Mouse (Mus musculus) liver, embryonic 11.5 days (tissue): Measurements from ENCODE around the gene Cadm2. TPM values are rescaled to one million over a fixed set of nuclear protein-coding genes. Genes with fewer than 3 reads are reported as not detected.

Source experiments
- ATAC-seq: fragments of 200-750 bp; cut with Nextera tagmentation; replicated peaks from 2 replicates; pipeline ENCODE4 v1.8.0; 2017; ENCODE audit warnings: moderate number of reproducible peaks, mild to moderate bottlenecking, moderate TSS enrichment, moderate library complexity; ENCODE audit not compliant: low FRiP score
- DNase-seq: peaks from one replicate; pipeline ENCODE4 v3.0.0-alpha.2; 2017; ENCODE audit warnings: low spot score
- H3K27ac ChIP-seq: fragments of 300-500 bp; sonication (generic); 2 replicates; pipeline ENCODE4 v1.5.1; 2014; ENCODE audit warnings: mild to moderate bottlenecking, low read depth, low read length, control low read depth
- H3K27me3 ChIP-seq: fragments of 300-500 bp; sonication (generic); replicated peaks from 2 replicates; pipeline ENCODE4 v1.6.1; 2014; ENCODE audit warnings: low read length, mixed read lengths; ENCODE audit not compliant: control insufficient read depth, insufficient read depth
- H3K36me3 ChIP-seq: fragments of 300-500 bp; sonication (generic); 2 replicates; pipeline ENCODE4 v1.6.1; 2014; ENCODE audit warnings: mild to moderate bottlenecking, low read length, moderate library complexity, mixed read lengths; ENCODE audit not compliant: control insufficient read depth, insufficient read depth
- H3K4me1 ChIP-seq: fragments of 300-500 bp; sonication (generic); replicated peaks from 2 replicates; pipeline ENCODE4 v1.6.1; 2014; ENCODE audit warnings: low read length, mixed read lengths; ENCODE audit not compliant: control insufficient read depth, insufficient read depth
- H3K4me2 ChIP-seq: fragments of 300-500 bp; sonication (generic); 2 replicates; pipeline ENCODE4 v1.6.1; 2014; ENCODE audit warnings: mild to moderate bottlenecking, control low read depth, moderate library complexity
- H3K4me3 ChIP-seq: fragments of 300-500 bp; sonication (generic); 2 replicates; pipeline ENCODE4 v1.5.1; 2014; ENCODE audit warnings: low read depth, low read length, control low read depth
- H3K9ac ChIP-seq: fragments of 300-500 bp; sonication (generic); 2 replicates; pipeline ENCODE4 v1.6.1; 2014; ENCODE audit warnings: low read depth, low read length, control low read depth
- H3K9me3 ChIP-seq: fragments of 300-500 bp; sonication (generic); 2 replicates; pipeline ENCODE4 v1.6.1; 2016; ENCODE audit warnings: low read length, inconsistent platforms, mixed read lengths; ENCODE audit not compliant: control insufficient read depth
- WGBS: fragments of 180-500 bp; shearing (Covaris S2); extraction: QIAGEN DNeasy Blood & Tissue Kit; methylation state at CpG from one replicate; pipeline ENCODE4 v1.1.7; 2014; 5-methylcytosine and 5-hydroxymethylcytosine counted together
- polyA plus RNA-seq: library from polyadenylated mRNA; unstranded; fragments of >200 nt; fragmentation: Nextera tagmentation; extraction: Ambion mirVana; gene quantifications from 2 replicates; pipeline ENCODE4 v1.2.1, GENCODE M21; 2014

The Cadm2 gene
- polyA plus RNA-seq, 1 experiment from 2014 or later = 0.52 TPM

DNA sequence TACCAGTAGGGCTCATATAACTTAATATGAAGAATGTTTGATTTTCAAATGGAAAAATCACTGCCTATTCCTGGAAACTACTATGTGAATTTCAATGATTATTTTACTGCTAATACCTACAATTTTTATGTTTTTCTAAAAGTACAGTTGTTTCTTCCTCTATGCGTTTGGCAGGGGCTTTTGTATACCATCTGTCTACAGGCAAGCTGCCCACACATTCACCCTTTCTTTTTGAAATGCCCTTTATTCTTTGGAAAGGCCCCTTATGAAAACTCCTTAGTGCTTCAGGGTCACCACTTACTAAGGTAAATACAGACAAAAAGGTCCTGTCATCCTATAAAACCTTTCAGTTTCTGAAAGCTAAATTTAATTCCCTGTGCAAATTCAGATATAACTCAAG is 195.3 kb downstream of the Cadm2 start:
- DNase-seq (no peak), ATAC-seq (no peak)
- H3K27me3 ChIP-seq = no peaks in the 10 kb centered on the region
- H3K9ac ChIP-seq = no peak overlapping the region
- no peak overlapping the region for H3K4me3 ChIP-seq
- H3K27ac ChIP-seq = no peak overlapping the region
- H3K36me3 ChIP-seq = no peaks in the 10 kb centered on the region
- H3K4me1 ChIP-seq = no peaks in the 10 kb centered on the region
- 63% methylated on average over 1 of the region's 1 CpGs for WGBS
- no peak overlapping the region for H3K4me2 ChIP-seq
- H3K9me3 ChIP-seq = no peaks in the 10 kb centered on the region

DNA sequence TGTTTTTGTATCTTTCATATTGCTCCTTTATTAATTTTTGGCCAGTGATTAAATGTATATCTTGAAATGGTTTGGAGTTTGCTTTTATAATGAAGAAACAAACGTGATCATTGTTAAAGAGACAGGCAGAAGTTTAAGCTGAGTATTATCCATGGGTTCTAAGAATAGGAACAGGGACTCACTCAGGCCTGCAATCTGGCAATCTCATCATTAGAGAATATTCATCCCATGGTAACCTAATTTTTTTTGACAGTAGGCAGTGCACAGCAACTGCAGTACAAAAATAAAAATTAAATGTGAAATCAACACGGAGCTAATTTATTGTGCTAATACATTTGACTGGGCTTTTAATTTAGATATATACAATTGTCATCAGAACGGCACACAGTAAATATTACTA is 209.8 kb downstream of the Cadm2 start:
- ATAC-seq = no peak
- DNase-seq = no peak
- Histone ChIP-seq H3K27me3 (no peaks in the 10 kb centered on the region), H3K4me2 (no peak overlapping the region), H3K27ac (no peak overlapping the region), H3K4me1 (no peaks in the 10 kb centered on the region), H3K9me3 (no peaks in the 10 kb centered on the region), H3K36me3 (no peaks in the 10 kb centered on the region), H3K9ac (no peak overlapping the region), H3K4me3 (no peak overlapping the region)
- 61% methylated on average over 3 of the region's 3 CpGs for WGBS

DNA sequence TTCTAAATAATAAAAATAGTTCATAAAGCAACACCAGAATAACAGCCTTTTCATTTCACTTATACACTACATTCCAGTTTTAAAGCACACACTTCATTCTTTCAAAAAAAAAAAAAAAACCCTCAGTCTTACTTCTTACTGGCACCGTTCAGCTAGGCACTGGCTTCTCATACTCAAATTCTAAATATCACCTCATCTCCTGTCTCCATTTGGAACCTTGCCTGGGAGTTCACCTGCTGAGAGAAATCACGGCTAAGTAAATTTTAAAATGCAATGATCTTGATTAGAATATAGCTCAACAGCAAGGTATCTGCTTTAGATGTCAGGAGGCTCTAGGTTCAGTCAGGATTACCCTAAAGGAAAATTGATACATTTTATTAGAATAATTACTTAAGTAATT is 210.2 kb downstream of the Cadm2 start:
- ATAC-seq (no peak), DNase-seq (no peak)
- Histone ChIP-seq H3K27ac (no peak overlapping the region), H3K4me3 (no peak overlapping the region), H3K4me2 (no peak overlapping the region), H3K27me3 (no peaks in the 10 kb centered on the region), H3K36me3 (no peaks in the 10 kb centered on the region), H3K4me1 (no peaks in the 10 kb centered on the region), H3K9me3 (no peaks in the 10 kb centered on the region), H3K9ac (no peak overlapping the region)
- 71% methylated on average over 2 of the region's 2 CpGs for WGBS

DNA sequence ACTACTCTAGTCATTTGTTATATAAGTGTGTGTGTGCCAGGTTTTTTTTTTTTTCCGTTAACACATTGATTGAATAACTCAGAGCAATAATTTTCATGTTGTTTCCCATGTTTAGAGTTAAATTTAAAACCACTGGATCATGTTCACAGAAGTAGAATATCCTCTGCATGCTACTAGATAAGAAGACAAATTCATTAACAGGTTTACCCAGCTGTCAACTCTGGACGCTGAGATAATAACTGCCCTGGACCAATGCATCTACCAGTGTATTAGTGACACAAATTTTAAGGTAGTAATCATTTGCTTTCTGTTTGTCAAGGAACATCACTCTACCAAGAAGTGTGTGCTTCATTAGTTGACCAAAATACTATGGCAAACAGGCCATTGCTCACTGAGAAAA is 253.0 kb downstream of the Cadm2 start:
- no peak overlapping the region for H3K4me3 ChIP-seq
- H3K9me3 ChIP-seq = no peaks in the 10 kb centered on the region
- H3K9ac ChIP-seq = no peak overlapping the region
- ATAC-seq (no peak), DNase-seq (no peak)
- no peaks in the 10 kb centered on the region for H3K27me3 ChIP-seq
- no peak overlapping the region for H3K27ac ChIP-seq
- no peaks in the 10 kb centered on the region for H3K36me3 ChIP-seq
- no peaks in the 10 kb centered on the region for H3K4me1 ChIP-seq
- no peak overlapping the region for H3K4me2 ChIP-seq
- WGBS = 70% methylated on average over 2 of the region's 2 CpGs

DNA sequence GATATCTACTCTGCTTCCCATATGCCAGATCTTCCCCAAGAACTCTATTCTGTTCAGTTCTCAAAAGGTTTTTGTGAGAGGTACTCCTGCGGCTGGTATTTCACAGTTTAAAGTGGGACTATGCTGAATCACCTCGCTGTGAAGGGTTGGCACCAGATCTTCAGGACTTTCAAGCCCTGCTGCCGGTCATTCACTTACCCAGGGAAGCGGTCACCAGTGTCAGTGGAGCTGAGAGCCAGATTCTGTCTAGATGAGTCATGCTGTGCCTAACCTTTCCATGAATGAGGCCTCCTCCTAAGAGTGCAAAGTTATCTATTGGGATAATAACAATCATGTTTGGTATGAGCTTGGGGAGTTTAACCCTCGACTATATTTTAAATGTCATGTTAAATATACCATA is 272.7 kb downstream of the Cadm2 start:
- Histone ChIP-seq H3K27ac (no peak overlapping the region), H3K9ac (no peak overlapping the region), H3K27me3 (no peaks in the 10 kb centered on the region), H3K4me3 (no peak overlapping the region), H3K36me3 (no peaks in the 10 kb centered on the region), H3K9me3 (no peaks in the 10 kb centered on the region), H3K4me1 (no peaks in the 10 kb centered on the region), H3K4me2 (no peak overlapping the region)
- DNase-seq = no peak
- WGBS = 77% methylated on average over 5 of the region's 5 CpGs
- no peak for ATAC-seq

DNA sequence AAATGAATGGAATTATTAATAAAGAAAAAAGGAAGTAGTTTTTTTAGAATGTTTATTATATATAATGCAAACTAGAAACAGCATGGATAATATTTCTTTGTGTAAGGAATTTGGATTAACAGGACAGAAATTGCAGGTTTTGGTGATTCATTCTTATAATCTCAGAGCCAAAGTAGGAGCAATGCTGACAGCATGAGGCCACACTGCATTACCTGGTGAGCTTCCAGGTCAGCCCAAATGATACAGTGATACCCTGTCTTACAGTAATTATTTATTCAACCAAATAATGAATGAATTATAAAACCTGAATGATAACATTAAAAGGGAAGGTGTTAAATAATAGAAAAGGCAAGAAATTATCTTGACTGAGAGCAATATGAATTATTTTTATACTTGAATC is 273.1 kb downstream of the Cadm2 start:
- no peak overlapping the region for H3K4me2 ChIP-seq
- ATAC-seq (no peak), DNase-seq (no peak)
- no peaks in the 10 kb centered on the region for H3K36me3 ChIP-seq
- H3K27ac ChIP-seq = no peak overlapping the region
- no peaks in the 10 kb centered on the region for H3K27me3 ChIP-seq
- no peaks in the 10 kb centered on the region for H3K9me3 ChIP-seq
- no peak overlapping the region for H3K9ac ChIP-seq
- no peaks in the 10 kb centered on the region for H3K4me1 ChIP-seq
- H3K4me3 ChIP-seq = no peak overlapping the region

DNA sequence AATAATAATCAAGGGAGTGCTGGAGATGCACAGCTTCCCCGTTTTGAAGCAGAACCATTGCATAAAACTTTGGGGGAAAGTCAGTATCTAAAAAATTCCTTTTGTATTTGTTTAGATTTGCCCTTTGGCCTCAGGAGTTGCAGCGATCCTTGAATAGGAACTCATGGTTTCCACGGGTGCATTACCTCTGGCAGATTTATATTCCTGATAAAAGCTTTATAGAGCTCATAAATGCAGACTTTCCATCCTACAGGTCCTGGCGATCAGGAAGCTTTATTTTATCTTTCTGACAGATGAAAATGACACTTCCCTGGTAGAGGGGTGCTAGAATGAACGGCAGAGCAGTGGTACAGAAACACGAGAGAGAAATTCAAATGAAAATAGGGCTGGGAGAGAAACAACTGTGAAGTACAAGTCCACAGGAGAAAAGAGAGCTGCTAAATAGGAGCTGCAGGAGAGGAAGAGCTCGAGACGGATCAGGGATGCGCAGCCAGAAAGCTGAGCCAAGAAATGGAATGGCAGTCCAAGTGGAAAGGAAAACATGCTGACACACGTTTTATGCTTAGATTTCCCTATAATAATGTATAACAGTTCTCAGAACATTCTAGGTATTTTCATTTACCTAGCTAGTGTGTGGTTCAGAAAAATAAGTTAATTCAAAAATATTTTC is 274.0 kb downstream of the Cadm2 start:
- no peak for DNase-seq
- no peaks in the 10 kb centered on the region for H3K4me1 ChIP-seq
- WGBS = 66% methylated on average over 10 of the region's 10 CpGs
- H3K9ac ChIP-seq = no peak overlapping the region
- no peaks in the 10 kb centered on the region for H3K27me3 ChIP-seq
- H3K4me2 ChIP-seq = no peak overlapping the region
- no peak overlapping the region for H3K27ac ChIP-seq
- H3K9me3 ChIP-seq = no peaks in the 10 kb centered on the region
- H3K36me3 ChIP-seq = no peaks in the 10 kb centered on the region
- H3K4me3 ChIP-seq = no peak overlapping the region
- ATAC-seq = no peak

DNA sequence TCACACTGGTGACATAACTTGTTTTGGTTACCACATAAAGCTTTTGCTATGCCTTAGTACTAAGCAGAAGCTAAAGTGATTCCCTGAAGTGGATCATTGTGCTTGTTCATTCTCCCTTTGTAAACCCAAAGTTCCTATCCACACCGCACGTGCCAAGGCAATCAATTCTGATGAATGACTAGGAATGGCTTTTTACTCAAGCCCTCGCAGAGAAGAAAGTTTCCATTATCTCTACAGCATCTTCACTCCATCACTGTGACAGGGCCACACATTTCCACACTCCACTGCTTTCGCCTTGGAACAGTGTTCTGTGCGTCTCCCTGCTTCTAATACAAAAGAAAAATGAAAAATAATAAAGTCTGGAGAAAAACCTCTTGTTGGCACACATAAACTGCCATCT is 276.5 kb downstream of the Cadm2 start:
- no peak overlapping the region for H3K4me3 ChIP-seq
- 52% methylated on average over 5 of the region's 5 CpGs for WGBS
- H3K4me1 ChIP-seq = no peaks in the 10 kb centered on the region
- DNase-seq (no peak), ATAC-seq (no peak)
- H3K27ac ChIP-seq = no peak overlapping the region
- no peak overlapping the region for H3K9ac ChIP-seq
- no peak overlapping the region for H3K4me2 ChIP-seq
- H3K27me3 ChIP-seq = no peaks in the 10 kb centered on the region
- no peaks in the 10 kb centered on the region for H3K36me3 ChIP-seq
- no peaks in the 10 kb centered on the region for H3K9me3 ChIP-seq

DNA sequence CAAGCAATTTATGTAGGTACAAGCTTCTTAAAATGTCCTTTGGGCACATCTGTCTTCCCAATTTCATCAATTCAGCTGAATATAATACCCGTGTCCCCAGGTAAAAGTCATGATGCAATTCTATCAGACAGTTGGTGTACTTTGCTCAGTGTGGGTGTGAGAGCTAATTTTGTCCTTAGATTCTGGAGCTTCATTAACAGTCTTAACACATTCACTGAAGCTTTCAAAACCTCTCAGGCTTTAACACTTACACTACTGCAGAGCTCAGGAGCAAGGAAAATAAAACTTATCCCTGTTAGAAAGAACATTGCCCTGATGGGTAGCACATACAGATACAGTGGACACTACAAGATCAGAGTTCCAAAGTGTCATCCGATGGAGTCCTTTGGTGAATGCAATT is 309.7 kb downstream of the Cadm2 start:
- Histone ChIP-seq H3K4me2 (no peak overlapping the region), H3K4me1 (no peaks in the 10 kb centered on the region), H3K9me3 (no peaks in the 10 kb centered on the region), H3K27ac (no peak overlapping the region), H3K27me3 (no peaks in the 10 kb centered on the region), H3K36me3 (no peaks in the 10 kb centered on the region), H3K9ac (no peak overlapping the region), H3K4me3 (no peak overlapping the region)
- DNase-seq (no peak), ATAC-seq (no peak)
- WGBS = 91% methylated on average over 2 of the region's 2 CpGs
